Mouse (Mus musculus) heart, adult 9 months (tissue): ENCODE measurements around the gene Coa6.
A peak's percentile ranks its signal among the peaks of the same experiment; 100 is the strongest.

Experiments
- DNase-seq, 2 experiments: peaks; one replicate each; pipeline ENCODE4 v3.0.0; 2022; ENCODE audit warnings: low spot score in 2 of 2

Gene Coa6

GRCm38 (mm10) chr8:126464071-126464470 lies 41.8 kb downstream of the Coa6 start:
- no peak for DNase-seq

GRCm38 (mm10) chr8:126473802-126474298 lies 51.5 kb downstream of the Coa6 start:
- no peak for DNase-seq

GRCm38 (mm10) chr8:126474299-126475187 lies 52.2 kb downstream of the Coa6 start, which contains the start of gene Tarbp1:
Gene Tarbp1 (minus strand): TSS chr8:126475065.
- peak; percentile 91 to 92 for DNase-seq
